Mouse (Mus musculus) retina, postnatal 7 days (tissue): Measurements from ENCODE around the gene Emc9.
A peak's percentile ranks its signal among the peaks of the same experiment; 100 is the strongest.

ENCODE experiments used
- DNase-seq: peaks from one replicate; pipeline ENCODE4 v3.0.0-alpha.2; 2012; ENCODE audit warnings: low read depth, low spot score

Emc9 gene

GRCm38 (mm10) chr14:55584702-55585565, at the start of gene Emc9:
Gene Emc9, minus strand, starts transcription at chr14:55585302.
- DNase-seq: no peak

GRCm38 (mm10) chr14:55629312-55629711, 44.2 kb upstream of the Emc9 start:
- DNase-seq: no peak

GRCm38 (mm10) chr14:55628077-55628827, 43.1 kb upstream of the Emc9 start:
- no peak for DNase-seq

GRCm38 (mm10) chr14:55618486-55619195, 33.5 kb upstream of the Emc9 start:
- no peak for DNase-seq

- DNase-seq: no peak
Measured at GRCm38 (mm10) chr14:55617822-55618221, 32.7 kb upstream of the Emc9 start, which contains the start of gene Rec8. Gene Rec8, plus strand, starts transcription at chr14:55618037.

- no peak for DNase-seq
Measured at GRCm38 (mm10) chr14:55616844-55617243, 31.7 kb upstream of the Emc9 start.

GRCm38 (mm10) chr14:55615876-55616275, 30.8 kb upstream of the Emc9 start:
- DNase-seq: no peak

- no peak for DNase-seq
Measured at GRCm38 (mm10) chr14:55614565-55615178, 29.6 kb upstream of the Emc9 start.

GRCm38 (mm10) chr14:55613346-55613745, 28.2 kb upstream of the Emc9 start:
- DNase-seq: no peak

GRCm38 (mm10) chr14:55608339-55608738, 23.2 kb upstream of the Emc9 start:
- no peak for DNase-seq

- DNase-seq: no peak
Measured at GRCm38 (mm10) chr14:55605743-55606459, 20.8 kb upstream of the Emc9 start.

- no peak for DNase-seq
Measured at GRCm38 (mm10) chr14:55604823-55605222, 19.7 kb upstream of the Emc9 start.

- peak; percentile 79 for DNase-seq
Measured at GRCm38 (mm10) chr14:55603633-55604576, 18.8 kb upstream of the Emc9 start.

GRCm38 (mm10) chr14:55603271-55603632, 18.1 kb upstream of the Emc9 start, which contains the start of gene Irf9:
Gene Irf9, plus strand, starts transcription at chr14:55603571.
- no peak for DNase-seq

GRCm38 (mm10) chr14:55598521-55599390, 13.7 kb upstream of the Emc9 start:
- DNase-seq: no peak

- DNase-seq: no peak
Measured at GRCm38 (mm10) chr14:55596036-55596690, 11.1 kb upstream of the Emc9 start.

- no peak for DNase-seq
Measured at GRCm38 (mm10) chr14:55592226-55592625, 7.1 kb upstream of the Emc9 start.

- DNase-seq: peak; percentile 90
Measured at GRCm38 (mm10) chr14:55591331-55591891, 6.3 kb upstream of the Emc9 start, which contains the start of gene Rnf31. Gene Rnf31, plus strand, starts transcription at chr14:55591708.
